Mouse (Mus musculus): ENCODE data around the gene S1pr2. TPM values are rescaled to one million over a fixed set of nuclear protein-coding genes. Genes with fewer than 3 reads are reported as not detected.

S1pr2 gene
- total and polyA plus RNA-seq, 3 experiments = 6.4 to 27.4 TPM; not detected in 1

GRCm38 (mm10) chr9:21010362-21010761, 33.8 kb upstream of the S1pr2 start:
- no peak for DNase-seq (ENCODE audit: low read depth, low spot score)
- peaks cover 0 to 22% of the 10 kb centered on the region in 2 experiments; a peak in 3 of 4 replicates for H3K36me3 ChIP-seq (ENCODE audit: control insufficient read depth in 1 of 2, insufficient read depth in 2 of 2, low read length in 2 of 2)
- H3K27ac ChIP-seq (ENCODE audit: control insufficient read depth, low read depth, low read length) = no peak overlapping the region
- no peak for TF ChIP-seq GABPA (IDR thresholded peaks at IDR 0.05; ENCODE audit: low read depth, low read length)
- no peak for TF ChIP-seq USF1 (IDR thresholded peaks at IDR 0.05; ENCODE audit: low read depth, low read length)
- TF ChIP-seq RAD21 (IDR thresholded peaks at IDR 0.05; ENCODE audit: low read depth, low read length) = no peak
- no peak for TF ChIP-seq ZMIZ1 (IDR thresholded peaks at IDR 0.05; ENCODE audit: low read depth, low read length)
- TF ChIP-seq E2F4 (IDR thresholded peaks at IDR 0.05; ENCODE audit: borderline replicate concordance, low read depth, low read length) = no peak
- TF ChIP-seq EP300 (IDR thresholded peaks at IDR 0.05; ENCODE audit: low read depth in 1 of 2, low read length in 2 of 2) = no peak
- TF ChIP-seq HCFC1 (IDR thresholded peaks at IDR 0.05; ENCODE audit: low read depth, low read length) = no peak
- no peak for TF ChIP-seq KAT2A (conservative IDR thresholded peaks at IDR 0.05; ENCODE audit: low read depth, low read length)
- no peak for TF ChIP-seq MAFK (IDR thresholded peaks at IDR 0.05; ENCODE audit: borderline replicate concordance, low read depth, low read length)
- TF ChIP-seq SMC3 (IDR thresholded peaks at IDR 0.05; ENCODE audit: low read depth, low read length) = no peak
- TF ChIP-seq SIN3A (IDR thresholded peaks at IDR 0.05; ENCODE audit: low read length) = no peak
- TF ChIP-seq POLR2AphosphoS5 (IDR thresholded peaks at IDR 0.05; ENCODE audit: borderline replicate concordance, low read depth, low read length) = no peak
- peaks cover 10 to 36% of the 10 kb centered on the region in 2 experiments for H3K4me1 ChIP-seq (ENCODE audit: control insufficient read depth in 1 of 2, insufficient read depth in 2 of 2, low read length in 2 of 2)
- H3K79me2 ChIP-seq (ENCODE audit: control insufficient read depth, insufficient read depth, low read length, poor library complexity) = no peaks in the 10 kb centered on the region; the same call in 1 of the 2 replicates
- H3K4me3 ChIP-seq (ENCODE audit: control insufficient read depth in 1 of 2, insufficient read depth in 1 of 2, low read depth in 2 of 2, low read length in 2 of 2) = no peak overlapping the region
- H3K9ac ChIP-seq (ENCODE audit: control insufficient read depth, low read depth, low read length, poor library complexity, severe bottlenecking) = no peak overlapping the region
- no peaks in the 10 kb centered on the region for H3K27me3 ChIP-seq (ENCODE audit: control insufficient read depth in 1 of 2, insufficient read depth in 2 of 2, low read length in 2 of 2)
- no peaks in the 10 kb centered on the region for H3K9me3 ChIP-seq (replicated peaks; ENCODE audit: insufficient read depth, low read length)

- TF ChIP-seq NRF1 (IDR thresholded peaks at IDR 0.05; ENCODE audit: insufficient read depth, low read depth, low read length, poor library complexity, severe bottlenecking) = no peak
- peak in 1 of 3 experiments; percentile 45; a peak in 2 of 6 replicates for TF ChIP-seq CTCF (IDR thresholded peaks at IDR 0.05 in 2 of 3, conservative IDR thresholded peaks at IDR 0.05 in 1 of 3; ENCODE audit: control insufficient read depth in 1 of 3, insufficient read depth in 1 of 3, low read depth in 2 of 3, low read length in 3 of 3, poor library complexity in 1 of 3, severe bottlenecking in 1 of 3)
- no peaks in the 10 kb centered on the region for H3K27me3 ChIP-seq (ENCODE audit: control insufficient read depth in 1 of 2, insufficient read depth in 2 of 2, low read length in 2 of 2)
- H3K4me1 ChIP-seq (ENCODE audit: control insufficient read depth in 1 of 2, insufficient read depth in 2 of 2, low read length in 2 of 2) = peaks cover 10 to 29% of the 10 kb centered on the region in 2 experiments
- peaks cover 6% of the 10 kb centered on the region for H3K79me2 ChIP-seq (ENCODE audit: control insufficient read depth, insufficient read depth, low read length, poor library complexity)
- no peak overlapping the region for H3K27ac ChIP-seq (ENCODE audit: control insufficient read depth, low read depth, low read length)
- no peak overlapping the region for H3K9ac ChIP-seq (ENCODE audit: control insufficient read depth, low read depth, low read length, poor library complexity, severe bottlenecking)
- H3K9me3 ChIP-seq (replicated peaks; ENCODE audit: insufficient read depth, low read length) = no peaks in the 10 kb centered on the region
- peaks cover 3 to 21% of the 10 kb centered on the region in 2 experiments for H3K36me3 ChIP-seq (ENCODE audit: control insufficient read depth in 1 of 2, insufficient read depth in 2 of 2, low read length in 2 of 2)
- DNase-seq (ENCODE audit: low read depth, low spot score) = peak; percentile 59
- H3K4me3 ChIP-seq (ENCODE audit: control insufficient read depth in 1 of 2, insufficient read depth in 1 of 2, low read depth in 2 of 2, low read length in 2 of 2) = no peak overlapping the region
Measured at GRCm38 (mm10) chr9:21008007-21008406, 31.4 kb upstream of the S1pr2 start.

Measured in MEL (cell line).